Mouse (Mus musculus): ENCODE measurements around the gene Rbfox1. TPM values are rescaled to one million over a fixed set of nuclear protein-coding genes. Genes with fewer than 3 reads are reported as not detected.

Gene Rbfox1
- polyA plus RNA-seq, 1 experiment from 2014 or later, result 2.3 TPM

- Histone ChIP-seq H3K27ac (ENCODE audit: low read depth, low read length) (no peak overlapping the region), H3K9me3 (ENCODE audit: control insufficient read depth) (no peaks in the 10 kb centered on the region), H3K4me1 (replicated peaks; ENCODE audit: control insufficient read depth, insufficient read depth, low read length) (no peaks in the 10 kb centered on the region), H3K36me3 (ENCODE audit: control insufficient read depth, insufficient read depth) (no peaks in the 10 kb centered on the region), H3K4me3 (ENCODE audit: low read depth, low read length) (no peak overlapping the region), H3K9ac (ENCODE audit: low read depth, low read length) (no peak overlapping the region), H3K27me3 (replicated peaks; ENCODE audit: control insufficient read depth, insufficient read depth, low read length) (no peaks in the 10 kb centered on the region), H3K4me2 (replicated peaks; ENCODE audit: low read depth) (no peak overlapping the region)
- TF ChIP-seq CTCF (IDR thresholded peaks at IDR 0.05; ENCODE audit: low read depth), result no peak
- no peak for ATAC-seq
- WGBS, result 59% methylated on average over 4 of the region's 4 CpGs
Observed at GRCm38 (mm10) chr16:6904984-6905383, 1019.8 kb downstream of the Rbfox1 start.

- H3K9ac ChIP-seq (ENCODE audit: low read depth, low read length), result no peak overlapping the region
- H3K27me3 ChIP-seq (replicated peaks; ENCODE audit: control insufficient read depth, insufficient read depth, low read length), result no peaks in the 10 kb centered on the region
- no peaks in the 10 kb centered on the region for H3K9me3 ChIP-seq (ENCODE audit: control insufficient read depth)
- WGBS, result 79% methylated on average over 2 of the region's 2 CpGs
- no peaks in the 10 kb centered on the region for H3K36me3 ChIP-seq (ENCODE audit: control insufficient read depth, insufficient read depth)
- no peak overlapping the region for H3K4me2 ChIP-seq (replicated peaks; ENCODE audit: low read depth)
- TF ChIP-seq CTCF (IDR thresholded peaks at IDR 0.05; ENCODE audit: low read depth), result no peak
- ATAC-seq, result no peak
- no peak overlapping the region for H3K27ac ChIP-seq (ENCODE audit: low read depth, low read length)
- H3K4me1 ChIP-seq (replicated peaks; ENCODE audit: control insufficient read depth, insufficient read depth, low read length), result no peaks in the 10 kb centered on the region
- no peak overlapping the region for H3K4me3 ChIP-seq (ENCODE audit: low read depth, low read length)
Observed at GRCm38 (mm10) chr16:6906001-6906400, 1020.8 kb downstream of the Rbfox1 start.

- Histone ChIP-seq H3K4me1 (replicated peaks; ENCODE audit: control insufficient read depth, insufficient read depth, low read length) (no peaks in the 10 kb centered on the region), H3K4me3 (ENCODE audit: low read depth, low read length) (no peak overlapping the region), H3K9ac (ENCODE audit: low read depth, low read length) (no peak overlapping the region), H3K9me3 (ENCODE audit: control insufficient read depth) (no peaks in the 10 kb centered on the region), H3K36me3 (ENCODE audit: control insufficient read depth, insufficient read depth) (no peaks in the 10 kb centered on the region), H3K27me3 (replicated peaks; ENCODE audit: control insufficient read depth, insufficient read depth, low read length) (no peaks in the 10 kb centered on the region), H3K4me2 (replicated peaks; ENCODE audit: low read depth) (no peak overlapping the region), H3K27ac (ENCODE audit: low read depth, low read length) (no peak overlapping the region)
- WGBS, result 55% methylated on average over 6 of the region's 6 CpGs
- no peak for ATAC-seq
- no peak for TF ChIP-seq CTCF (IDR thresholded peaks at IDR 0.05; ENCODE audit: low read depth)
Observed at GRCm38 (mm10) chr16:6907550-6907949, 1022.4 kb downstream of the Rbfox1 start.

GRCm38 (mm10) chr16:6914531-6914930, 1029.4 kb downstream of the Rbfox1 start:
- Histone ChIP-seq H3K27me3 (replicated peaks; ENCODE audit: control insufficient read depth, insufficient read depth, low read length) (no peaks in the 10 kb centered on the region), H3K4me1 (replicated peaks; ENCODE audit: control insufficient read depth, insufficient read depth, low read length) (no peaks in the 10 kb centered on the region), H3K9ac (ENCODE audit: low read depth, low read length) (no peak overlapping the region), H3K27ac (ENCODE audit: low read depth, low read length) (no peak overlapping the region), H3K4me3 (ENCODE audit: low read depth, low read length) (no peak overlapping the region), H3K9me3 (ENCODE audit: control insufficient read depth) (no peaks in the 10 kb centered on the region), H3K36me3 (ENCODE audit: control insufficient read depth, insufficient read depth) (no peaks in the 10 kb centered on the region), H3K4me2 (replicated peaks; ENCODE audit: low read depth) (no peak overlapping the region)
- WGBS, result 80% methylated on average over 4 of the region's 4 CpGs
- no peak for ATAC-seq
- no peak for TF ChIP-seq CTCF (IDR thresholded peaks at IDR 0.05; ENCODE audit: low read depth)

GRCm38 (mm10) chr16:6918641-6919040, 1033.5 kb downstream of the Rbfox1 start:
- H3K9ac ChIP-seq (ENCODE audit: low read depth, low read length), result no peak overlapping the region
- H3K36me3 ChIP-seq (ENCODE audit: control insufficient read depth, insufficient read depth), result no peaks in the 10 kb centered on the region
- TF ChIP-seq CTCF (IDR thresholded peaks at IDR 0.05; ENCODE audit: low read depth), result no peak
- ATAC-seq, result no peak
- no peaks in the 10 kb centered on the region for H3K9me3 ChIP-seq (ENCODE audit: control insufficient read depth)
- no peak overlapping the region for H3K27ac ChIP-seq (ENCODE audit: low read depth, low read length)
- 34% methylated on average over 3 of the region's 3 CpGs for WGBS
- no peak overlapping the region for H3K4me3 ChIP-seq (ENCODE audit: low read depth, low read length)
- H3K4me1 ChIP-seq (replicated peaks; ENCODE audit: control insufficient read depth, insufficient read depth, low read length), result no peaks in the 10 kb centered on the region
- no peak overlapping the region for H3K4me2 ChIP-seq (replicated peaks; ENCODE audit: low read depth)
- no peaks in the 10 kb centered on the region for H3K27me3 ChIP-seq (replicated peaks; ENCODE audit: control insufficient read depth, insufficient read depth, low read length)

- no peak for ATAC-seq
- Histone ChIP-seq H3K27ac (ENCODE audit: low read depth, low read length) (no peak overlapping the region), H3K36me3 (ENCODE audit: control insufficient read depth, insufficient read depth) (no peaks in the 10 kb centered on the region), H3K27me3 (replicated peaks; ENCODE audit: control insufficient read depth, insufficient read depth, low read length) (no peaks in the 10 kb centered on the region), H3K4me1 (replicated peaks; ENCODE audit: control insufficient read depth, insufficient read depth, low read length) (no peaks in the 10 kb centered on the region), H3K4me2 (replicated peaks; ENCODE audit: low read depth) (no peak overlapping the region), H3K9ac (ENCODE audit: low read depth, low read length) (no peak overlapping the region), H3K9me3 (ENCODE audit: control insufficient read depth) (no peaks in the 10 kb centered on the region), H3K4me3 (ENCODE audit: low read depth, low read length) (no peak overlapping the region)
- WGBS, result 44% methylated on average over 5 of the region's 5 CpGs
- no peak for TF ChIP-seq CTCF (IDR thresholded peaks at IDR 0.05; ENCODE audit: low read depth)
Observed at GRCm38 (mm10) chr16:6919681-6920080, 1034.5 kb downstream of the Rbfox1 start.

- no peak overlapping the region for H3K4me3 ChIP-seq (ENCODE audit: low read depth, low read length)
- no peak for ATAC-seq
- H3K4me1 ChIP-seq (replicated peaks; ENCODE audit: control insufficient read depth, insufficient read depth, low read length), result no peaks in the 10 kb centered on the region
- H3K9ac ChIP-seq (ENCODE audit: low read depth, low read length), result no peak overlapping the region
- no peak overlapping the region for H3K27ac ChIP-seq (ENCODE audit: low read depth, low read length)
- WGBS, result 43% methylated on average over 2 of the region's 2 CpGs
- no peaks in the 10 kb centered on the region for H3K27me3 ChIP-seq (replicated peaks; ENCODE audit: control insufficient read depth, insufficient read depth, low read length)
- TF ChIP-seq CTCF (IDR thresholded peaks at IDR 0.05; ENCODE audit: low read depth), result no peak
- H3K9me3 ChIP-seq (ENCODE audit: control insufficient read depth), result no peaks in the 10 kb centered on the region
- H3K4me2 ChIP-seq (replicated peaks; ENCODE audit: low read depth), result no peak overlapping the region
- no peaks in the 10 kb centered on the region for H3K36me3 ChIP-seq (ENCODE audit: control insufficient read depth, insufficient read depth)
Observed at GRCm38 (mm10) chr16:6927661-6928060, 1042.5 kb downstream of the Rbfox1 start.
